Mouse (Mus musculus): ENCODE measurements around the gene Trim29. TPM values are rescaled to one million over a fixed set of nuclear protein-coding genes. Genes with fewer than 3 reads are reported as not detected.

The Trim29 gene
- polyA plus RNA-seq (2015; fragmentation: Nextera tagmentation; extraction: Ambion mirVana): 5.6 and 11.0 TPM in 2 replicates

DNA sequence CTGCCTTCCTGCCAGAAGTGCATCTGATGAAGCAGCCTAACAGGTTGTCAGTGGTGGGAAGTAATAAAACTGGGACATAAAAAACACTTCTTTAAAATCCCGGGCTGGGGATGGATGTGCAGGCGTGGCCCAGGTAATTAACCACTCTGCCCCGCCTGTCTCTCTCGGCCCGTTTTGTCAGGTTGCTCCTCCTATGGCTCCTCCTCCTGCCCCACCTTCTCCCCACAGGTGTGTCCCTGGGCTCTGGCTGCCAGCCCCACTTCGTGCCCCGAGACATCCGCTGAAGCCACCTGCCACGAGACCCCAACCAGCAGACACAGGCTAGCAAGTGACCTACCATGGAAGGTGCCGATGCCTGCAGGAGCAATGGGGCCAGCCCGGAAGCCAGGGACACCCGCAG, at the start of gene Trim29:
Gene Trim29 (plus strand): TSS at position 311 of the 400 bp plus-strand sequence.
- WGBS: 51% methylated on average over 12 of the region's 12 CpGs
- Histone ChIP-seq H3K4me3 (ENCODE audit: low read length) (peak within 1 kb of the TSS; percentile 5; the same call in 1 of the 2 replicates), H3K27me3 (ENCODE audit: control insufficient read depth, insufficient read depth, low read length) (peaks cover 3% of the 10 kb centered on the region), H3K4me1 (ENCODE audit: control insufficient read depth, insufficient read depth, low read length) (no peaks in the 10 kb centered on the region), H3K9me3 (replicated peaks; ENCODE audit: control insufficient read depth, low read length) (no peaks in the 10 kb centered on the region), H3K4me2 (ENCODE audit: low read depth, low read length) (no peak within 1 kb of the TSS), H3K36me3 (ENCODE audit: control insufficient read depth, insufficient read depth) (no peaks in the 10 kb centered on the region), H3K27ac (ENCODE audit: low read length) (no peak within 1 kb of the TSS), H3K9ac (ENCODE audit: low read length) (no peak within 1 kb of the TSS)
- ATAC-seq (replicated peaks; ENCODE audit: extremely low read depth, insufficient read depth, low FRiP score): no peak

DNA sequence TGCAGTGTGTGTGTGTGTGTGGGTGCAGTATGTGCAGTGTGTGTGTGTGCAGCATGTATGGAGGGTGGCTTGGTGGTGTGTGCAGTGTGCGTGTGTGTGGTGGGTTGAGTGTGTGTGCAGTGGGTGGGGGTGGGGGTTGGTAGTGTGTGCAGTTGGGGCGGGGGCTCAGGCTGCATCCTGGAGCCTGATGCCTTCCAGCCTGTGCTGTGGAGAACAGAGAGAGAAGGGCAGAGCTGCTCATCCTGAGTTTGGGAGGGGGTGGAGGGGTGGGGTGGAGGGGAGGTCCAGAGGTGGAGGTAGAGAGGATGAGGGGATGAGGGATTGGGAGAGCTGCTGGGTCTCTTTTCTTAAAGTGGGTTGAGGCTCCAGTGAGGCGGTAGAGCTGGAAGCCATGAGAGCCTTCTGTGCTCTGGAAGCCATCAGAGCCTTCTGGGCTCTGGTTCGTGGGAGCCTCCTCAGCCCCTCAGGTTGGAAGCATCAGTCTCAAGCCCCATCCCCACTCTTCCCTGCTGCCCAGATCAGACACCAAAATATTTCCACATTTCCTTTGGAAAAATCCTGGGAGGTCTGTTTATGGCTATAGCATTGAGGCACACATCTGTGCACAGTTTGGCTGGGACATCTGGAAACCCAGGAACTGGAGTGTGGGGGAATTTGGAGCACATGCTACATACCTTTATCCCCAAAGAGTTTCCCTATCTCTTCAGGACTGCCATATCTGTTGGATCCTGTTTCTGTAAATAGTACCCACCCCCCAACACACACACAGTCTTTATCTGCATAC, 49.3 kb upstream of the Trim29 start:
- Histone ChIP-seq H3K4me1 (ENCODE audit: control insufficient read depth, insufficient read depth, low read length) (peaks cover 5% of the 10 kb centered on the region; the same call in 1 of the 2 replicates), H3K9ac (ENCODE audit: low read length) (no peak overlapping the region), H3K9me3 (replicated peaks; ENCODE audit: control insufficient read depth, low read length) (no peaks in the 10 kb centered on the region), H3K36me3 (ENCODE audit: control insufficient read depth, insufficient read depth) (no peaks in the 10 kb centered on the region), H3K4me2 (ENCODE audit: low read depth, low read length) (no peak overlapping the region), H3K4me3 (ENCODE audit: low read length) (no peak overlapping the region), H3K27ac (ENCODE audit: low read length) (peak overlapping the region; percentile 16; the same call in 1 of the 2 replicates), H3K27me3 (ENCODE audit: control insufficient read depth, insufficient read depth, low read length) (no peaks in the 10 kb centered on the region)
- 57% methylated on average over 4 of the region's 4 CpGs for WGBS
- no peak for ATAC-seq (replicated peaks; ENCODE audit: extremely low read depth, insufficient read depth, low FRiP score)

DNA sequence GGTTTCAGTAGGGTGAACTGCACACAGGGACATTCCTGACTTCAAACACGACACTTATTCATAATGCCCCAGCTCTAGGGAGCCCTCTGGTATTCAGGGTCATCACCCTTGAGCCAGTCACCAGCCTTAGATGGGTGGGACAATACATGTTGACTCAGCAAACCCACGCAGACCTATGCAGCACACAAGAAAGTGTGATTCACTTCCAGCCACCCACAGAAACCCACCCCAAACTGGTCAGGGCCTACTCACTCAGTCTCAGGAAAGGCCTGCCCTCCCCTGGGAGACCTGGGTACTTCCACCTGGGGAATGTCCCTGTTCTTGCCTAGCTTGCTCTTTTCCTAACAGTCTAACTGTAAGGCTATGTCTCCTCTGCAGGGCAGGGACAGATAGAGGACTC, 48.7 kb upstream of the Trim29 start:
- no peak overlapping the region for H3K9ac ChIP-seq (ENCODE audit: low read length)
- H3K4me3 ChIP-seq (ENCODE audit: low read length): no peak overlapping the region
- peaks cover 5% of the 10 kb centered on the region; the same call in 1 of the 2 replicates for H3K4me1 ChIP-seq (ENCODE audit: control insufficient read depth, insufficient read depth, low read length)
- no peaks in the 10 kb centered on the region for H3K27me3 ChIP-seq (ENCODE audit: control insufficient read depth, insufficient read depth, low read length)
- WGBS: 59% methylated on average over 2 of the region's 2 CpGs
- ATAC-seq (replicated peaks; ENCODE audit: extremely low read depth, insufficient read depth, low FRiP score): no peak
- H3K36me3 ChIP-seq (ENCODE audit: control insufficient read depth, insufficient read depth): no peaks in the 10 kb centered on the region
- no peaks in the 10 kb centered on the region for H3K9me3 ChIP-seq (replicated peaks; ENCODE audit: control insufficient read depth, low read length)
- no peak overlapping the region for H3K4me2 ChIP-seq (ENCODE audit: low read depth, low read length)
- no peak overlapping the region for H3K27ac ChIP-seq (ENCODE audit: low read length)

DNA sequence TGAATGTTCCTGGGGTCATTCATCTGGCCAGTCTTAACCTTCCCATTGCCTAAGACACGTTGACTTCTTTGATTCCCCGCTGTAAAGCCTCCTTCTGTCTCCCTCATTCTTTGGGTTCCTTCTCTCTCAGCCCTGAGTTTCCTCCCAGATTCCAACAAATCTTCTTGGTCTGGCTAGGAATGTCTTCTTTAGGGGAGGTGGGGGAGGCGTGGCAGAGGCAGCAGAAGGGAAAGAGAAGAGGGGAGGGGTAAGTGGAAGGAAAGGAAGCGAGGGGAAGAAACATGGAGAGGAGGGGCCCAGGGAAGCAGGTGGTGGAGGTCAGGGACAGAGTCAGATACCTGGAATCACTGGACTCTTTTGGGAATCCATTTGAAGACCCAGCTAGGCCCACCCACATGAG, 48.3 kb upstream of the Trim29 start:
- Histone ChIP-seq H3K27ac (ENCODE audit: low read length) (no peak overlapping the region), H3K36me3 (ENCODE audit: control insufficient read depth, insufficient read depth) (no peaks in the 10 kb centered on the region), H3K4me1 (ENCODE audit: control insufficient read depth, insufficient read depth, low read length) (peaks cover 5% of the 10 kb centered on the region; the same call in 1 of the 2 replicates), H3K27me3 (ENCODE audit: control insufficient read depth, insufficient read depth, low read length) (no peaks in the 10 kb centered on the region), H3K9ac (ENCODE audit: low read length) (no peak overlapping the region), H3K9me3 (replicated peaks; ENCODE audit: control insufficient read depth, low read length) (no peaks in the 10 kb centered on the region), H3K4me3 (ENCODE audit: low read length) (no peak overlapping the region), H3K4me2 (ENCODE audit: low read depth, low read length) (no peak overlapping the region)
- ATAC-seq (replicated peaks; ENCODE audit: extremely low read depth, insufficient read depth, low FRiP score): no peak
- WGBS: 74% methylated on average over 4 of the region's 4 CpGs

DNA sequence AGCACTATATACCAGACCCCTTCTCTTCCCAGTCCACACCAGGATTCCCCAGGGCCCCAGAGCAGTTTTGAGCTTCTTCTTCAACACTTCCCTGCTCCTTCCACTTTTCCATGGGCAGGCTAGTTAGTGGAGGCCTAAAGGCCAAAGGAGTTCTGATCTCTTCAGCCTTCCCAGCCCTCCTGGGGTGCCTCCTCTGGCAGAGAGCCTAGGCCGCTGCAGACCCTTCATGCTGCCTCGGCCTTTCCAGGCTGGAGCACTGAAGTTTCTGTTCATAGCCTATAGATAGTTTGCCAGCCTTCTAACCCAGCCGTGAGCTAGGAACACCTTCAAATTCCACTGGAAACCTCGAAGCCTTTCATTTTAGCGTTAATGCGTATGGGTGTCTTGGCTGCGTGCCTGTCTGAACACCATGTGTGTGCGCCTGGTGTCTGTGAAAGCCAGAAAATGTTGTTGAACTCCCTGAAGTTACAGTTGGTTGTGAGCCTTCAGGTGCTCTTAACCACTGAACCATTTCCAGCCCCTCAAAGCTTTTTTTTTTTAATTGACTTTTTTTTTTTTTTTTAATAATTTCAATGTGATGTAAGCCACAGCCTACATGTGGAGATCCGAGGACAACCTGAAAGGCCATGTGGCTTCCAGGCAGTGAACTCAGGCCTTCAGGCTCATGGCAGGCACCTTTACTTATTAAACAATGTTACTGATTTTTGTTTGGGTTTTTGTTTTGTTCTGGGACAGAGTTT, 47.7 kb upstream of the Trim29 start:
- H3K4me2 ChIP-seq (ENCODE audit: low read depth, low read length): no peak overlapping the region
- no peak overlapping the region for H3K9ac ChIP-seq (ENCODE audit: low read length)
- no peaks in the 10 kb centered on the region for H3K36me3 ChIP-seq (ENCODE audit: control insufficient read depth, insufficient read depth)
- peaks cover 5% of the 10 kb centered on the region; the same call in 1 of the 2 replicates for H3K4me1 ChIP-seq (ENCODE audit: control insufficient read depth, insufficient read depth, low read length)
- H3K27ac ChIP-seq (ENCODE audit: low read length): no peak overlapping the region
- 65% methylated on average over 9 of the region's 9 CpGs for WGBS
- H3K9me3 ChIP-seq (replicated peaks; ENCODE audit: control insufficient read depth, low read length): no peaks in the 10 kb centered on the region
- no peak for ATAC-seq (replicated peaks; ENCODE audit: extremely low read depth, insufficient read depth, low FRiP score)
- no peaks in the 10 kb centered on the region for H3K27me3 ChIP-seq (ENCODE audit: control insufficient read depth, insufficient read depth, low read length)
- H3K4me3 ChIP-seq (ENCODE audit: low read length): no peak overlapping the region

DNA sequence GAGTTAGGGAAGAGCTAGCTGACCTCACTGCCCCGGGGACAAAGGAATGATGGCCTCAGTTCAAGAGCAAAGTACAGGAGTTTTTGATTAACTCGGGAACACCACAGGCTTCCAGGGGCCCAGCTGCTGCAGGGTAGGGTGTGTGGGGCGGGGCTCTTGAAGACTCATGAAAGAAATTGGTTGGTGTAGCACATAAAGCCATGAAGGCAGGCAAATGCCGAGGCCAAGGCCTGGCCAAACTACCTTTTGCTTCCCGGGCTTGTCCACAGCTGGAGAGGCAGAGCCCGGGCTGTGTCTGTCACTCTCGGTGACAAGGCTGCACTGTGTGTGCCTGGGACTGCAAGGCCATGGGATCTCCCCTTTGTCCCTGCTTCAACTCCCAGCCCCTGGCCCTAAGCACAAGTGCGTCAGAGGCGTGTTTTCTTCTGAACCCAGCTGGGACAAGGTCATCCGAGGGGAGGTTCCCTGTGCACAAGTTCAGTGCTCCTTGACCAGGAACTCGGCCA, 46.6 kb upstream of the Trim29 start:
- Histone ChIP-seq H3K27ac (ENCODE audit: low read length) (no peak overlapping the region), H3K9me3 (replicated peaks; ENCODE audit: control insufficient read depth, low read length) (no peaks in the 10 kb centered on the region), H3K4me2 (ENCODE audit: low read depth, low read length) (no peak overlapping the region), H3K4me3 (ENCODE audit: low read length) (no peak overlapping the region), H3K27me3 (ENCODE audit: control insufficient read depth, insufficient read depth, low read length) (no peaks in the 10 kb centered on the region), H3K4me1 (ENCODE audit: control insufficient read depth, insufficient read depth, low read length) (peaks cover 5% of the 10 kb centered on the region; the same call in 1 of the 2 replicates), H3K36me3 (ENCODE audit: control insufficient read depth, insufficient read depth) (no peaks in the 10 kb centered on the region), H3K9ac (ENCODE audit: low read length) (0 out of 2 replicates have a peak overlapping the region, but pooled peaks have one; percentile 1)
- 36% methylated on average over 11 of the region's 11 CpGs for WGBS
- ATAC-seq (replicated peaks; ENCODE audit: extremely low read depth, insufficient read depth, low FRiP score): 0 out of 2 replicates have a peak, but pooled peaks have one; percentile 21

DNA sequence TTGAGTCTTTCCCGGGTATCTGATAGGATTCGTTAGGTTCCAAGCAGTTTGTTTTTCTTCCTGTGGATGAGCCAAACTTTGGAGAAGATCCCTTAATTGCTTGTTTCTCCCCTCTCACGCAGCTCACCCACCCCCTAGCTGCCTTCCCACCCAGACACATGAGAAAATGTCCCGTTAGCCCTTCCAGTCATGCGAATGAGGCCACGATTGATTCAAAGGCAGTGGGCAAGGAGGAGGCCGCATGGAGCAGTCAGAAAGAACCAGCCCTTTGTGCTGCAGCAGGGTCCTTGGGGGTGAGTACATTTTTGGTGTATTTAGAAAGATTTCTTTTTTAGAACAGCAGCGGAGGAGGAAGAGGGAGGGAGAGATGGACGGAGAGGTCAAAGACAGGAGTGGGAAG, 45.5 kb upstream of the Trim29 start:
- no peak overlapping the region for H3K27ac ChIP-seq (ENCODE audit: low read length)
- no peaks in the 10 kb centered on the region for H3K9me3 ChIP-seq (replicated peaks; ENCODE audit: control insufficient read depth, low read length)
- no peak overlapping the region for H3K4me3 ChIP-seq (ENCODE audit: low read length)
- 61% methylated on average over 9 of the region's 9 CpGs for WGBS
- no peaks in the 10 kb centered on the region for H3K36me3 ChIP-seq (ENCODE audit: control insufficient read depth, insufficient read depth)
- peaks cover 5% of the 10 kb centered on the region; the same call in 1 of the 2 replicates for H3K4me1 ChIP-seq (ENCODE audit: control insufficient read depth, insufficient read depth, low read length)
- H3K4me2 ChIP-seq (ENCODE audit: low read depth, low read length): no peak overlapping the region
- H3K9ac ChIP-seq (ENCODE audit: low read length): no peak overlapping the region
- H3K27me3 ChIP-seq (ENCODE audit: control insufficient read depth, insufficient read depth, low read length): peaks cover 6% of the 10 kb centered on the region
- ATAC-seq (replicated peaks; ENCODE audit: extremely low read depth, insufficient read depth, low FRiP score): no peak

DNA sequence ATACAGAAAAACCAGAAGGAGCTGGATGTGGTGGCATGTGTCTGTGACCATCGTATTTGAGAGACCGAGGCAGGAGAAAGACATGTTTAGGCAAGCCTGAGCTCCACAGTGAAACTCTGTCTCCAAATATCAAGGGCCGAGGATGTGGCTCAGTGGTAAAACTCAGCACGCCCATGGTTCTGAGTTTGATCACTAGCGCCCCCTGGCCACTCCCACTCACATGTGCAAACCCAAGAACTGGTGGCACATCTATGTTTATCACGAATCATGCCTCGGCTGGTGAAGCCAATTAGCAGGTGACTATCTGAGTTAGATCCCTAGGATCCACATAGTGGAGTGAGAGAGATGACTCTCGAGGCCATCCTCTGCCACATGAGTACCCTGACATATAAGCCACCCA, 43.3 kb upstream of the Trim29 start:
- no peak overlapping the region for H3K4me2 ChIP-seq (ENCODE audit: low read depth, low read length)
- WGBS: 74% methylated on average over 8 of the region's 8 CpGs
- no peaks in the 10 kb centered on the region for H3K9me3 ChIP-seq (replicated peaks; ENCODE audit: control insufficient read depth, low read length)
- no peaks in the 10 kb centered on the region for H3K36me3 ChIP-seq (ENCODE audit: control insufficient read depth, insufficient read depth)
- H3K4me1 ChIP-seq (ENCODE audit: control insufficient read depth, insufficient read depth, low read length): peaks cover 9% of the 10 kb centered on the region
- H3K27me3 ChIP-seq (ENCODE audit: control insufficient read depth, insufficient read depth, low read length): peaks cover 20% of the 10 kb centered on the region
- no peak overlapping the region for H3K27ac ChIP-seq (ENCODE audit: low read length)
- no peak overlapping the region for H3K4me3 ChIP-seq (ENCODE audit: low read length)
- ATAC-seq (replicated peaks; ENCODE audit: extremely low read depth, insufficient read depth, low FRiP score): no peak
- H3K9ac ChIP-seq (ENCODE audit: low read length): no peak overlapping the region

DNA sequence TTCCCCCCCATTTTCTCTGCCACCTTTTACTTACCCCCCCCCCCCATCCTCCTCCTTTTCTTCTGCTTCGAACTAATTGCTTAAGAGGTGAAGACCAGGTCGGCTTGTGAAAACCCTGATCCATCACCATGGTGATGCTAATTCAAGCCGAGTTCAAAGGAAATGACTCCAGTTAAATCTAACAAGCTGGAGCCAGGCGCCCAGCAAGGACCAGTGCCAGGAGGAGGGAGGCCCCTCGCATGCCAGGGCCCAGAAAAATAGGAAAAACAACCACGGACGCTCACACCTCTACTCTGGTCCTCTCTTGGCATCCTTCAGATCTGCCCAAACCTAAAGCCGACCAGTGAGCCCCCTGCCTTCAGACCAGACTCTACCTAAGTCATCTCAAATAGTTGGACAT, 41.5 kb upstream of the Trim29 start:
- Histone ChIP-seq H3K27ac (ENCODE audit: low read length) (no peak overlapping the region), H3K4me3 (ENCODE audit: low read length) (no peak overlapping the region), H3K9me3 (replicated peaks; ENCODE audit: control insufficient read depth, low read length) (no peaks in the 10 kb centered on the region), H3K27me3 (ENCODE audit: control insufficient read depth, insufficient read depth, low read length) (peaks cover 20% of the 10 kb centered on the region), H3K4me1 (ENCODE audit: control insufficient read depth, insufficient read depth, low read length) (peaks cover 4% of the 10 kb centered on the region; the same call in 1 of the 2 replicates), H3K9ac (ENCODE audit: low read length) (no peak overlapping the region), H3K36me3 (ENCODE audit: control insufficient read depth, insufficient read depth) (no peaks in the 10 kb centered on the region), H3K4me2 (ENCODE audit: low read depth, low read length) (no peak overlapping the region)
- no peak for ATAC-seq (replicated peaks; ENCODE audit: extremely low read depth, insufficient read depth, low FRiP score)
- WGBS: 33% methylated on average over 8 of the region's 8 CpGs

Data from heart, embryonic 16.5 days (tissue).